Mouse (Mus musculus) mesoderm, embryonic 11.5 days (tissue): Measurements from ENCODE around the gene Ptprm.

Experiments
- DNase-seq: peaks from one replicate; pipeline ENCODE4 v3.0.0-alpha.2; 2012; ENCODE audit warnings: low read depth, low spot score

Ptprm gene

DNA sequence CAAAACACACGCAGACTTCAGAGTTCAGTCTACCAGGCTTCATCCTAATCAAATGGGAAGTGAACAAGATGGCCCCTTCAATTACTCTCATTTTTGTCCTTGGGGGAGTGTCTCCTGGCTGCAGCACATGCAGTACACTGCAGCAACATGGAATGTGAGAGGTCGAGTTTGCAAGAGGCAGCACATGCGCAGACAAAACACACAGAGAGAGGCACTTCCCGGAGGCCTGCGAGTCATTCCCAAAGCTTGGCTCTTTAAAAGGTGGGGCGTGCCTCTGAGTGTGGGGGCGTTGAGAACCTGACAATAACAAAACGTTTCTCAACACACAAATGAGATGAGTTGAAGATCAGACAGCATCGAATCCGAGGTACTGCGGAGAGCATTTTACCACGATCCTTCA, 215.3 kb downstream of the Ptprm start:
- DNase-seq: no peak

DNA sequence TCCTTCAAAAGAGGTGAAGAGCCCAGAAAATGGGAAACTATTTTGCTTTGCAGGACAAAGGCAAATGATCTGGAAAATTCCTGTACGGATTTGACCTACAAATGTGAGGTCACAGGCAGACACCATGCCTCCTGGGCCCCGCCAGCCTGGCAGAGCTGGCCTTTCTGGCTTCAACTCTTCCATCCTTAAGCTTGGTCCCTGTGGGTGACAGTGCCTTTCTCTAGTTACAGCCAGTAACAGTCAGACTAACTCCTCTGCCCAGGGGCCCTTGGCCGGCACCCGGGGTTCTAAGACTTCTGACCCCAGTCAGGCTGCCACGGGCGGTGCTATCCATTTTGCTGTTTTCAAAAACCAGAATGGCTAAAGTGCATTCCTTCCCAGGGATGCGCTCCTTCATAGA, 217.4 kb downstream of the Ptprm start:
- no peak for DNase-seq

DNA sequence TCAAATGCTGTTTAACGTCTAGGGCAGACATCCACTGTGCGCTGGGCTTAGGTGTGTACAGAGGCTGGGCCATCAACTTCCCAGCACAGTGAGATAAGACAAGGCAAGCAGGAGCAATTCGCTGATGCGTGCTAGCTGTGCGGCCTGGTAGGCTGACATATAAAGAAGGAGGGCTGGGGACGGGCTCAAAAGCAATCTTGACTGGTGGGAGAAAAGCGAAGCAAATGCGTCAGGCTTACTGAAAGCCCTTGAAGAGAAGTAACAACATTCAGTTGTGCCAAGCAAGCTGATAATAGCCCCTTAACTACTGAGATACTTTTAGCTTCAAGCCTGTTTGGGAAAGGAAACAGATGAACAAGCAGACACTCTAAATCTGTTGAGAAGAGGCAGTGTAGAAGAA, 217.8 kb downstream of the Ptprm start:
- DNase-seq: no peak

DNA sequence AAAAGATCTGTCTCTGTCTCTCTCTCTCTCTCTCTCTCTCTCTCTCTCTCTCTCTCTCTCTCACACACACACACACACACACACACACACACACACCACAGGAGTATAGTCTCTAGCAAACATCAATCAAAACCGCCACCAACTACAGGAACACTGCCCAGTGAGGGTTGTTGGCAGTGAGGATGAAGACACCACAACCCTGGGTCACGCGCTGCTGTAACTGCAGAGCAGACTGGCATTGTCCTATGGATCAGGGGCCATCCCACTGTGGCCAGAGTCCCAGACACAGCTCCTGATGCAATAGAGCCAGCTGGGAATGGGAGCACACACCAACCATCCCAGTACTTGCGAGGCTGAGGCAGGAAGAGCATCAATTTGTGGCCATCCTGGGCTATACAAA, 220.0 kb downstream of the Ptprm start:
- no peak for DNase-seq

DNA sequence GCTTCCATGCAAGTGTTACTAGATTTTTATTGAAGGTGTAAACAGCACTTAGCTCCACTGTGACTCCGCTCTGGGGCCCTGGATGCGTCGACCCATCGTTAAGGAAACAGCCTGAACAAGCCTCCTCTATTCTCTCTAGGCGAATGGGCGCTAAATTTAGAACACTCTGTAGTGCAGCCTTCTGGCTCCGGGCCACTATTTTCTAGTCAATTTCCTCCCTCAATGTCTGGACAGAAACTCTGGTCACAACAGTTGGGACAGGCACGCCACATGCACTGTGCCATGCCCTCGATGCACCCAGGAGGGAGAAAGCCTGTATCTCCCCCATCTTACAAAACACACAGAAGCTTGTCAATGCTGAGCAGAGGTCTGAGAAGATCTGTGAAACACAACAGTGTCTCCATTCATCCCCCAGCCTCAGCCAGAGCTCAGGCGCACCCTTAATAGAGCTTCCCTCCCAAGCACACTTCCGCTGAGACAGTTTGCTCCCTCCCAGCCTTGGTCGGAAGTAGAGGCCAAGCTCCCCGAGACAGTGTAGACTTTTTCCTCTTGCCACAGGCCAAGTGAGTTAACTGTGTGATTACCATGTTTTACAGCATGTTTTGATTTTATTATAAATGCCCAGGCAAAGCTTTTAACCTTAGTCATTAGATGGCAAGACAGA, 220.7 kb downstream of the Ptprm start:
- no peak for DNase-seq

DNA sequence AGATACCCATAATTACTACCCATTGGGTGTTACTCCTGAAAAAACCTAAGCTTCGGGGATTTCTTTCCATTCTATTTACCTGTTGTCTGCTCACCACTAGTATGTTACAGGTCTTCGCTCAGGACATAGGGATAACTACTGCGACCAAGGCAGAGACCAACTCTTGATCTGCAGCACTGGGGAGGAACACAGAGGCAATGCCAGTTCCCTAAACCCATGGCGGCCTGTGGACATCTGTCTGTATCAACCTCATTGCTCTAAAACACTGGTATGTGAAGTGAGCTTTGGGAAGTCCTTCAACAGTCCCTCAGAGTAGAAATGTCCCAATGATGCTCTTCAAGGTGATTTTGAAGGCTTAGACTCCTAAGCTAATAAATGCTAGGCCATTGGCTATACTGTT, 221.2 kb downstream of the Ptprm start:
- no peak for DNase-seq

DNA sequence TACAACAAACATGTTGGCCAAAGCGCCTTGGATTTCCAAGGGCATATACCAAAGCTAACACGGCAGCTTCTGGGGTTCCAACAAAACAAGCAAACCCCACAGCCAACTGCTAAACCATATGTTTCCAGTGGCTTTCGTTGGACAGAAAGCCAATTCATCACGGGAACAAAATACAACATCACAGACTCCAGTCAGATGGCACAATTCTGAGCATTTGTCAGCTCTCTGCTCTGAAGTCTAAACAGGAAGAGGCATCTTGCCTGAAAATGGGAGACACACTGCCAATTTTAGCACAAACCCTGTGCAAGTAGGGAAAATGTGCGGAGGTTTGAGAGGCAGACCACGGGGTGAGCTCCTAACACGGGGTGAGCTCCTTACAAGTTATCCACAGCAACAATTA, 226.7 kb downstream of the Ptprm start:
- no peak for DNase-seq

DNA sequence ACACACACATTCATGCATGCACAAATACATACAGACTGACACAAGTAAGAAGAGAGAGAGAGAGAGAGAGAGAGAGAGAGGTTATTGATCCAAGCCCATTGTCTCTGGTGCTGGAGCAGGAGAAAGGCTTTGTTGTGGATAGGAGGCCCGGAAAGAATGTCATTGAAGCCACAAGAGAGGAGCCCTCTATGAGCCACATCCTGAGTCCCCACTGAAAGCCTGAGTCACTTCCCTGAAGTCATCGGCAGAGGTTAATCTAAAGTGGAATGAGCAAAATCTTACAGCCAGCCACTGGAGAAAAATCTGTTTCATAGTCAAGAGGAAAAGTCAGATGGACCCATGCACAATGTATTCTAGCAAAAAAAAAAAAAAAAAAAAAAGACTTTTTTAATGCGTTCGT, 228.7 kb downstream of the Ptprm start:
- DNase-seq: no peak

DNA sequence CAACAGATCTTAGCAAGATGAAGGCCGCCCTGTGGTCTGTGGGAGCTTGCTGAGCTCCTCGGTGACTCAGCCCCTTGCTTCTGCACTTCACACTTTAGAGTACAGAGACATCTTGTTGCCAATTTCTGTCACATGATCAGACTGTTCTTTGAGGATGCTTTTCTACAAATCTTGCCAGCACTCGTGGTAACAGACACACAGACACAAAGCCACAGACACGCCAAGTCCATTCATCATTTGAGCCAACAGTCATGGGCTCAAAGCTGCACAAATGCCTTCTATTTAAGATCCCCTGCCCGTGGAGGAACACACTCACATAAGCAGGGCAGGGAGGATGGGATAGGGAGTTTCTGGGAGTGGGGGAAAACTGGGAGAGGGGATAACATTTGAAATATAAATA, 230.0 kb downstream of the Ptprm start:
- no peak for DNase-seq

DNA sequence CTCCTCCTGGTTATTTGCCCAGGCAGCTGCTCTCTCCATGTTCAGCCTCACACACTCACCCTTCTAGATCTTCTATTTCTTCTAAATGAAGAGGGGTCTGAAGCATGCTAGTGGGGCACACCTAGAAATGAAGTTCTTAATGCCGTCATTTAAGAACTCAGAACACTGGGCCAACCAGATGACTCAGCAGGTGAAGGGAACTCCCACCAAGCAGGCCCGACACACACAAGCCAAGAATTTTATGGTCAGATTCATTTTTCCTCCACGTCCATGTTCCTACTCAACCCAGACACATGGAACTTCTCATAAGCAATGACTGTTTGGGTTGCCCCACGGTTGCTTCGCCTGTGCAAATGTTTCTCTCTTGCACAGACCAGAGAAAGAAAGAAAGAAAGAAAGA, 230.5 kb downstream of the Ptprm start:
- DNase-seq: no peak

DNA sequence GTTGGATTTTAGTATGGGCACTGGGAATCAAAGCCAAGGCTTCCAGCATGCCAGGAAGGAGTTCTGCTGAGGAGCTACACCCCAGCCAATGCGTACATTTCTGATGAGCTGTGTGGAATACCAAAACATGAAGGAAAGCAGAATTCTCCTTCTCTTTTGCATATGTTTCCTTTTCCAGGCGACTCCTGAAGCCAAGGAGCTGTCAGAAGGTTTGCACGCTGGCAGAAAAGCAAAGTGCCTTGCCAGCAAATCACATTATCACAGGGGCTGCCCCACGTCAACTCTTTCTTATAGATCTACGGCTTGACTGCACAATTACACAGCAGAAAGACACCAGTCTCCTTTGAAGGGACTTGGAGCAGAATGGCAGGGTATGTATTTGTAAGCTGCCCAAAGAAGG, 233.4 kb downstream of the Ptprm start:
- no peak for DNase-seq

DNA sequence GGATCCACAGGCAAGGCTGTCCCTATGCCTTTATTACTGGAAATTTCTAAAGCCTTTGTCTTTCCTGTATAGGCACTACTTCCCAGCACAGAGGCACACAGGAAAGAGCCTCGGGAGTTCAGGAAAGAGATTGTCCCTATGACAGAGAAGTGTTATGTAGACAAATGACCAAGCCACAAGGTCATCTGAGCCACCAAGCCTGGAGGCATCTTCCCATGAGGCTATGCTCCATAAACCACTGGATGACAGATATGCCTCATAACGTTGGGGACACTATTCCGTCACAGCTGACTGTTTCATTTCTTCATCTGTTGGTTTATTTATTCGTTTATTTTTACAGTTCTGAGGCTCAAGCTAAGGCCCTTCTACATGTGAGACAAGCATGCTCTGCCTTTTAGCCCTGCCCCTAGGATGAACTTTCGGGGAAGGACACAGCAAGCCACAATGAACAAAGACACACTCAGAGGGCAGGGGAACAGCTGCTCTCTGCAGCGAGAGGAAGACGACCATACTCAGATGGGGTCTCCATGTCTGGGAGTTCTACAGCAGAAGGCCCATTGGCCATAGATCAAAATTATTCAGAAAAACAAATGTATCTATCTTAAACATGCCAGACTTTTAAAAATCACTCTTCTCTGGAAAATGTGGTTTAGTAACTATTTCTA, 235.4 kb downstream of the Ptprm start:
- no peak for DNase-seq

DNA sequence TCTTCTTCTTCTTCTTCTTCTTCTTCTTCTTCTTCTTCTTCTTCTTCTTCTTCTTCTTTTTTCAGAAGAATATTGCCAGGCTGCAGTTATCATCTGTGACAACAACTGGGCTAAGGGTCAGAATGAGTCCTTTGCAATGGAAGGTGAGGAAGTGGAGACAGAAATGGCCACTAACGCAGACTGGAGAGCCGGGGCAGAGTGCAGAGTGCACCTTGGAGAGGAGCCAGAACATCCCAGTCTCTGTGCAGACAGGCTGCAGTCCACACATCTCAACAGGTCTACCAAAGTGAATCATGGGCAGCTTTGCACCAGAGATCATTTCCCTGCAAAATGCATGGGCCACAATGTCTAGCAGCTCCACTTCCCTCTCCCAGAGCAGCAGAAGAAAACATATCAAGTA, 239.4 kb downstream of the Ptprm start:
- DNase-seq: no peak

DNA sequence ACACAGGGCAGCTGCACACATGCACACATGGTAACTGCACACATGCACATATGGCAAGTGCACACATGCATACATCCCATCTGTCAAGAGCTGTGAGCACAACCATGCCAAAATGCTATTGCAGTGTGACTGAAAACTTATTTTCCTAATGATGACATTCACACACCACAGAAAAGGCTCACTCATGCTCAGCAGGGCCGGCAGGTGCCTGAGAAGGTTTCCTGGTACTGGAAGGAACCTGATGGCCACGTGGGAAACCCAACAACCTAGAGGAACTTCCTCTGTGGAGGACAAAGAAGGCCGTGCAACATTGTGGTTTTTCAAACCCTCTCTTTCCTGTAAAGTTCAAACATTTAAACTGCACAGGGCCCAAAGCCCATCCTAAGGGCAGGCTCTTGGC, 241.6 kb downstream of the Ptprm start:
- DNase-seq: no peak

DNA sequence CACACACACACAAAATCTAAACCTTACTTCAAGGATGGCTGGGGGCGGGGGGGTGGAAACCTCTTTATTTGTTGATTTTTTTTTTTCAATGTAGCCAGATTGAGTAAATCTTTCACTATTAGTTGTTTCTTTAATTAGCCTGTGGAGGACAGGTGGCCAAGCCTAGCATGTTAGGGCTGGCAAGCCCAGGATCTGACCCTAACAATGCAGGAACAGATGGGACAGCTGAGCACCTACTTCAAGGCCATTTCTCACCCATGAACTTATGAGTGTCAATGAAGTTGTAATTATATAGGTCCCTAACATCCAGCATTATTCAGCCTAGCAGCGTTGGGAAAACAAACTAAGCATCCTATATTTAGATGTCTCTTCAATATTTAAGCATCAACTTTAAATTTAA, 248.1 kb downstream of the Ptprm start:
- DNase-seq: no peak

DNA sequence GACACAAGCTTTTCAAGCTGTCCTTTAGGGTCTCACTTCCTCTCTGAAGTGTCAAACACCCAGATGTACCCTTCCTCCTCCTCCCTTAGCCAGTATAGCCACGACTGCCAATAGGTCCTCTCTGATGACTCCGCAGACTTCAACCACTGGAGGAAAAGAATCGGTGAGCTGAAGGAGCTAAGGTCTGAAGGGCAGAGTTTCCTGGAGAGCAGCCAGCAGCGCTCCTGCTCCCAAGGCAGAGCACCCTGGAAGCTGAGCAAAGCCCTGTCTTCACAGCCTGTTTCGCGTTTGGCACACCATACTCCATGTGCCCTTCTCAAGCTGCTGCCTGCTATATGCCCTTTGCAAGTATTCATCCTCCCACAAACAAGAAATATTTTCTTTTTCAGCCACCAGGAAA, 252.2 kb downstream of the Ptprm start:
- no peak for DNase-seq

DNA sequence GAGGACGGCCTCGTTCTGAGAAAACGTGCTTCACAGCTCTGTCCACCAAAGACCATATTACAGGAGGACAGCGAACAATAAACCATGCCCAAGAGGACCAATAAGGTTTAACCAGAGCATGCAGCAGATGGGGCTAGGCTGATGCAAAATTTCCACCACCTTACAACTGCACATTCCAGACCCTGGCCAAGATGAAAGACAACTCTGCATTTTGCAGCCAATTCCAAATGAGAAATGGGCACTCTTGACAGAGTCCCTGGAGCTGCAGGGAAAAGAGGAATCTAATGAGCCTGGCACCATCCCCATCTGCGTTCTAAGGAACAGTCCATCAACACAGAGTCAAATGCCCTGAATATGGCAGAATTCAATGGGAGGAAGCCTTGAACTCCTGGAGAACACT, 263.3 kb downstream of the Ptprm start:
- no peak for DNase-seq

DNA sequence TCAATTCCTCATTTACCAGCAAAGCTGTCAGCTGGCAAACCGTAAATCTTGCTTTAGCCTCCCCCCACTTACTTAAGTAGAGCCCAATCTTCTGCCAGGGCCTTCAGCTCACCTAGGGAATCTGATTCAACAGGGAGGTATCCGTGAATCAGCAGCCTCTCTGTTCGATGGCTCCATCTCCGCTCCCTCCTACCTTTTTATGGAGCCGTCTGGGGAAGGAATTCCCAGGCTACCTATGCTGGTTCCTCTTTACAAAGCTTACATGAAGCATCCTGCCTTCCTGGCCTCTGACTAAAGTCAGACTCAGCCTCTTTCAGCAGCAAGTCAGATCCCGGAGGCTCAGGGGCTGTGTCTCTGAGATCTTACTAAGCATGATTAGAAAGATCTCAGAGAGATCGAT, 264.1 kb downstream of the Ptprm start:
- DNase-seq: no peak

DNA sequence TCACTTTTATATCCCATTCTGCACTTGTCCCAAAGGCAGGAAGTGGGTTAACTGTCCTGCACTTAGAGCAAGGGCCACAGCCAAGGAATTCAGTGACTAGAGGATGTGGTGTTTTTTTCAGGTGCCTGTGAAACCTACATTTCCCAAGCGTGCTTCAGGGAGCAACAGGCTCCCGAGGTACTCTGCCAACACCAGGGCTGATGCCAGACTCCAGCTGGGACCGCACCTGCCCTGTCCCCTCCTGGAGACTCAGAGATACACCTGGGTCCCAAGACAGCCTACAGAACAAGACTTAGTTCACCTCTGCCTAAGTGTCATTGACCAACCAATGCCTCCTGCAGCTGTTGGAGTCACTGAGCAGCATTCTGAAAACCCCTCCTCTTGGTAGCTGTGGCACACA, 264.6 kb downstream of the Ptprm start:
- no peak for DNase-seq

DNA sequence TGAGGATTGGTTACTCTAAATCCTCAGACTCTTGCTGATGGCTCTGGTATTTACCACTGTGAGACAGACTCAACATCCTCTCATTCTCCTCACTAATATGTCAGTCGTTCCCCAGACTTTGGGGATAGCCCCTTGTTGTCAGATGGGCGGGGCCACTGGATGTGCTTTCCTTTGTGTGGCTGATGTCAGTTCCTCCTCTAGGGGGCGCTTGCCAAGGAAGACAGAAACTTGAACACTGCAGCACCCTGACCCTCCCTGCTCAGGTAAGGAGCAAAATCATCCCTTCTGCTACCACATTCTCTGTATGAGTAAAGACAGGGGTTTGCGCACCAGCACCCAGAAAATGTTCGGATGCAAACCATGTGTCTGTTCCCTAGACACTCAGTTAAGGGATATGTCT, 266.7 kb downstream of the Ptprm start:
- DNase-seq: no peak

DNA sequence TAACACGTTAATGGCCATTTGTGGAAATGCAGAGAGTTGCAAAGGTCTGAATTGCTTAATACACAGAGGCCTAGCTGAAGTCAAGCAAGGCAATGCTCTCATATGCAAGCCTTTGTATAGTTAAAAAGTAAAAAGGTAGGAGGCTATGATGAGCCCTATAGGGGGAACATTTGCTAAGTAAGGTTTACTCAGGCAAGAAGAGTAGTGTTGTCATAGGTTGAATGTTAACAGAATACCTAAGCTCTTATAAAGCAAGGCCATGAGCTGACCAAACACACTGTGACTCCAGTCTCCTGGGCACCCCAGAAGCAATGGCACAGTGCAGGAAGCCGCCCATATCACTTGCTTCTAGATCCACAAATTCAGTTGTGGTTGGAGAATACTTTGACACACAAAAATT, 267.4 kb downstream of the Ptprm start:
- DNase-seq: no peak

DNA sequence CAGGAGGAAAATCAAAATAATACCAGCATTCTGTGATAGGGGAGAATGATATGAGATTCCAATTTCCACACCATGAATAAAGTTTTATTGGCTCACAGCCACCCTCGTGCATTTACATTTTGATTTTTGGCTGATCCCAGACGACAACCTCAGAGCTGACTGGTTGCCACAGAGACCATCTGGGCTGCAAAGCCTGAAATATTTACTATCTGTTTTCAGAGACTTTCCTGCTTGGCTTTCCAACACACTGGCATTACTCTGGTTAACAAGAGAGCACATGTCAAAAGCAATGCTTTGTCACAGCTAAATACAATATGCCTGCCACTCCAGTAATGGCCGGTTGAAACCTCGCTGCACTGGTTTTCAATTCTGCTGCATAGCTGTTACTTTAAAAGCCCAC, 269.8 kb downstream of the Ptprm start:
- no peak for DNase-seq

DNA sequence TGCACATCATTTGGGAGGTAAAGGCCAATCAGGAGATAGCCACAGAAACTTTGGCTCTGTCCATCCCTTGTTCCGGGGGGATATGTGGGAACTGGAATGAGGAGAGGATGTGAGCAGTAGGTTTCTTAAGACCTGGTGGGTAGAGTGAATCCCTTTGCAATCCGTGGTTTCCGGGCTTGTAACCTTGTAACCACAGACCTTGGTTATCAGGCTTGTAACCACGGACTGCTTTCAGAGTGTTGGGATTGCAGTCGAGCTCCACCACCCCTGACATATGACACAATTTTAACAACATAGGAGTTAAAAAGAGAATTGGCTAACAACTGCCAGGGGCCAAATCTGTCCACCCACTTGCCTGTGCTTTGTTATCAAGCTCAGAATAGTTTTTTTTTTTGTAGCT, 270.2 kb downstream of the Ptprm start:
- no peak for DNase-seq

DNA sequence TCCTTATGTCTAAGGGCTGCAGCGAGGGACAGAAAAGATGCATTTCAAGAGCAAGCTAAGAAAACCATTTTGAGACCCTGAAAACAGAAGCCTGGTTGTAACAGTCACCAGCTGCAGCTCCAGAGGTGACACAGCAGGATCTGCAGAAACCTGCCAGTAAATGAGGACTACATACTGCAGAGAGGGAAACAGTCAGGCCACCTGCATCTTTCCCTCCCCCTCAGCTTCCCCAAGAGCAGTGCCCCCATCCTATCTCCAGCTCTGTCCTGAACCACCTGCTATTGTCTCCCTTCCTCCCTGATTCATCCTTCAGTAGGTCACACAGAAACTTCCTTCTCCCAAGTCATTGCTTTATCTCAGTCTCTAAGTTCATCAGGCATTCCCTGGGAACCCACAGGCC, 274.7 kb downstream of the Ptprm start:
- DNase-seq: no peak
